Mouse (Mus musculus) C2C12 (cell line): ENCODE data around the gene Wwox. TPM values are rescaled to one million over a fixed set of nuclear protein-coding genes. Genes with fewer than 3 reads are reported as not detected.

Experiments
- H3K27me3 ChIP-seq: one replicate; pipeline ENCODE4 v1.6.1; 2011; ENCODE audit not compliant: control insufficient read depth, insufficient read depth, insufficient read length
- H3K36me3 ChIP-seq: one replicate; pipeline ENCODE4 v1.6.1; 2011; ENCODE audit not compliant: control insufficient read depth, insufficient read depth
- H3K4me3 ChIP-seq: one replicate; pipeline ENCODE4 v1.5.1; 2011; ENCODE audit warnings: mild to moderate bottlenecking, control low read depth; ENCODE audit not compliant: poor library complexity, insufficient read depth, severe bottlenecking
- H3K79me2 ChIP-seq: one replicate; pipeline ENCODE4 v1.6.1; 2011; ENCODE audit not compliant: control insufficient read depth, insufficient read depth
- H3K79me3 ChIP-seq: one replicate; pipeline ENCODE4 v1.6.1; 2011; ENCODE audit warnings: low read depth, control low read depth
- H3ac ChIP-seq: one replicate; pipeline ENCODE3; 2011; ENCODE audit warnings: low read depth; ENCODE audit not compliant: control insufficient read depth, insufficient read length
- CEBPB ChIP-seq: IDR thresholded peaks from one replicate; pipeline ENCODE4 v1.6.1; 2011; ENCODE audit warnings: low read depth, mild to moderate bottlenecking, control low read depth, moderate library complexity
- CTCF ChIP-seq: IDR thresholded peaks from one replicate; pipeline ENCODE4 v1.5.1; 2011; ENCODE audit not compliant: control insufficient read depth, insufficient read depth, insufficient read length
- FOSL1 ChIP-seq: IDR thresholded peaks from one replicate; pipeline ENCODE4 v1.8.0; 2011; ENCODE audit warnings: mild to moderate bottlenecking, low read length; ENCODE audit not compliant: poor library complexity, insufficient read depth, severe bottlenecking
- MAX ChIP-seq: IDR thresholded peaks from one replicate; pipeline ENCODE4 v1.6.1; 2011; ENCODE audit warnings: mild to moderate bottlenecking, control low read depth
- MYOD1 ChIP-seq: IDR thresholded peaks from one replicate; pipeline ENCODE4 v1.6.1; 2011; ENCODE audit warnings: low read depth; ENCODE audit not compliant: control insufficient read depth, insufficient read length
- MYOG ChIP-seq: IDR thresholded peaks from one replicate; pipeline ENCODE4 v1.6.1; 2011; ENCODE audit not compliant: control insufficient read depth, insufficient read length; ENCODE audit errors: extremely low read depth
- USF1 ChIP-seq: IDR thresholded peaks from one replicate; pipeline ENCODE4 v1.6.1; 2011; ENCODE audit warnings: low read depth, mild to moderate bottlenecking, control low read depth, moderate library complexity
- polyA plus RNA-seq: library from polyadenylated mRNA; unstranded; fragments of >200 nt; fragmentation: generic; extraction: Trizol; gene quantifications from one replicate; pipeline ENCODE4 v1.2.1, GENCODE M21; 2012; ENCODE audit warnings: missing spikeins

Gene Wwox
- polyA plus RNA-seq, 1 experiment = 3.7 TPM

DNA sequence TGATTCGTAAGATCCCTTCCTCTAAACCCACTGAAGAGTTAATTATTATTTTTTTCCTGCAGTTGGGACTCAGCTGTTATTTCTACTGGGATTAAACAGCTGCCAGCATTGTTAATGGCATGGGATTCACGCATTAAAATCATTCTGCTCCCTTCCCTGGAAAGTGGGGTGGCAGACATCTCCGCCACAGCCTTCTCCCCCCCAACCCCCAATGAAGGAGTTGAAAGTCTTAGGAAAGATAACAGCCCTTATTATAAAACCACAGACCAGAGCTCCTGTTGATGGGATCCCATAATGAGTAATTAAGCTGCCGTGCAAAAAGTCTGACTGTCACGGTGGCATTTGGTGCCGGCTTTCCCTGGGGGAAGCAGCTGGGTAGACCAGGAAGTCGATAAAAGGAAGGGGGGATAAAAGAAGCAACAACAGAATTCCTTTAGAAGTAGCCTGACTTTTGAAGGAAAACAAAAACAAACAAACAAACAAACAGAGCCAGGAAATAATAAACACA lies 694.3 kb downstream of the Wwox start:
- no peaks in the 10 kb centered on the region for H3K36me3 ChIP-seq
- no peaks in the 10 kb centered on the region for H3K79me3 ChIP-seq
- no peak overlapping the region for H3K4me3 ChIP-seq
- no peak for TF ChIP-seq MAX
- no peak for TF ChIP-seq FOSL1
- TF ChIP-seq USF1 = no peak
- TF ChIP-seq MYOD1 = no peak
- TF ChIP-seq MYOG = no peak
- TF ChIP-seq CEBPB = no peak
- TF ChIP-seq CTCF = no peak
- H3K27me3 ChIP-seq = no peaks in the 10 kb centered on the region
- H3ac ChIP-seq = no peak overlapping the region
- no peaks in the 10 kb centered on the region for H3K79me2 ChIP-seq

DNA sequence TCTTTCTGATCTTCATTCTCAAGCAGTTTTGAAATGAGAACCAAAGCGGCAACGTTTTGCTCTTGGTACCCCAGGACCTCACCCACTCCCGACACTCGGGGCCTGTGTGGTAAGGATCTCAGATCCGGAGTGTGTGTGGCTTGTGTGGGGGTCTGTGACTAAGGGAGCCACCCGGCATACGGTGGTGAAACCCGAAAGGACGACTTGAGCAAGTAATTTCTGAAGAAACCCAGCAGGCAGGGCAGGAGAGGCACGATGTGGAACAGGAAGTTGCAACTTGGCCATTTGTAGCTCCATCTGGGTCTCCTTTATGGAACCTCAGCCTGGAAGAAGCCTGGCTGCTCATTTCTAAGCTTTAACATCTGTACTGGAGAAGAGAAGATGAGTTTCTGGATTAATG lies 697.4 kb downstream of the Wwox start:
- Histone ChIP-seq H3K4me3 (no peak overlapping the region), H3K79me2 (no peaks in the 10 kb centered on the region), H3K36me3 (no peaks in the 10 kb centered on the region), H3K27me3 (no peaks in the 10 kb centered on the region), H3K79me3 (no peaks in the 10 kb centered on the region), H3ac (no peak overlapping the region)
- TF ChIP-seq MYOG = no peak

- peaks cover 4% of the 10 kb centered on the region for H3K27me3 ChIP-seq
- no peak overlapping the region for H3K4me3 ChIP-seq
- TF ChIP-seq USF1 = no peak
- no peak for TF ChIP-seq MAX
- no peak for TF ChIP-seq CTCF
- no peak for TF ChIP-seq CEBPB
- no peak for TF ChIP-seq MYOD1
- no peak for TF ChIP-seq FOSL1
- no peak for TF ChIP-seq MYOG
- no peak overlapping the region for H3ac ChIP-seq
- no peaks in the 10 kb centered on the region for H3K79me3 ChIP-seq
- no peaks in the 10 kb centered on the region for H3K79me2 ChIP-seq
- no peaks in the 10 kb centered on the region for H3K36me3 ChIP-seq
Observed at GRCm38 (mm10) chr8:115141614-115142013, 702.2 kb downstream of the Wwox start.

DNA sequence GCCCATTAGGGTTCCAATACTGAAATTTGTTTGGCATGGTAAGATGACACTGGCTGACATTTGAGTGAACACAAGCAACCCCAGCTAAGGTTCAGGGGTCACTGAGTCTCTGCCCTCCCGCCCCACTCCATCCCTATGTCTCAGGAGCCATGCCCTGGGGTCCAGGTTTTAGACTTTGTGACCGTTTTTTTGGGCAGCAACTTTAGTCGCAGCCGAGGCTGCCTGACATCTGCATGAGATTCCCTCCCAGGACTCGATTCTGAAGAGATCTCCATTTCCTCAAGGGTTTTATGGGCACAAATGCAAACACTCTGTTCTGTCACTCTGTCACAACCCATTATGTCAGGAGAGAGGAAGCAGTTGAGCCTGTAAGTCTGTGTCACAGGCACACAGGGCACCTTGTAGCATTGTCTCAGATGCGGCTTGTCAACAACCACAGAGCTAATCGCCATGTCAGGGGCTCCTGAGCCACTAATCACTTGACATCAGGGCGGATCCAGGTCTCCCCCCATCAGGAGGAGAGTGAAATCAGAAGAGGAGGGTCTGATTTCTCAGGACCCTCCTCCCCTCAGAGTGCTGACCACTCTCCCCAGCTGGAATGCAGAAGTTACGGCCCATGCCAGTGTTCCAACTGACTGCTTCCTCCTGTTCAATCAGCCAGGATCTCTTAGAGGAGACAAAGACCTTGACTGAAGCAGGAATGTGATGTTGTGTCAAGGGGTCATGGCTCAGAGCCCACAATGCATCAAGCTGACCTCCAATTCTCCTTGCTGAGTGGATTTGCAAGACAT lies 704.3 kb downstream of the Wwox start:
- peaks cover 4% of the 10 kb centered on the region for H3K27me3 ChIP-seq
- H3K79me3 ChIP-seq = no peaks in the 10 kb centered on the region
- H3K4me3 ChIP-seq = no peak overlapping the region
- TF ChIP-seq FOSL1 = no peak
- no peak for TF ChIP-seq USF1
- TF ChIP-seq CEBPB = no peak
- no peak for TF ChIP-seq MYOG
- no peak for TF ChIP-seq CTCF
- TF ChIP-seq MAX = no peak
- no peak for TF ChIP-seq MYOD1
- no peaks in the 10 kb centered on the region for H3K79me2 ChIP-seq
- no peaks in the 10 kb centered on the region for H3K36me3 ChIP-seq
- no peak overlapping the region for H3ac ChIP-seq

GRCm38 (mm10) chr8:115147006-115147405 lies 707.6 kb downstream of the Wwox start:
- H3K4me3 ChIP-seq = no peak overlapping the region
- no peak for TF ChIP-seq MAX
- TF ChIP-seq CTCF = no peak
- no peak for TF ChIP-seq MYOD1
- no peak for TF ChIP-seq MYOG
- no peak for TF ChIP-seq USF1
- no peak for TF ChIP-seq CEBPB
- no peak for TF ChIP-seq FOSL1
- H3K79me3 ChIP-seq = no peaks in the 10 kb centered on the region
- H3K79me2 ChIP-seq = no peaks in the 10 kb centered on the region
- H3ac ChIP-seq = no peak overlapping the region
- peaks cover 4% of the 10 kb centered on the region for H3K27me3 ChIP-seq
- no peaks in the 10 kb centered on the region for H3K36me3 ChIP-seq
